Mouse (Mus musculus) A20 (cell line): ENCODE data around the gene Pigl.

ENCODE experiments used
- DNase-seq: peaks from one replicate; pipeline ENCODE4 v3.0.0-alpha.2; 2011; ENCODE audit warnings: low read depth, low spot score

Pigl gene

GRCm38 (mm10) chr11:62557205-62557604 is 98.9 kb downstream of the Pigl start:
- no peak for DNase-seq

GRCm38 (mm10) chr11:62558152-62558551 is 99.9 kb downstream of the Pigl start:
- no peak for DNase-seq

GRCm38 (mm10) chr11:62558961-62559646 is 100.8 kb downstream of the Pigl start:
- no peak for DNase-seq

- no peak for DNase-seq
These were observed 102.3 kb downstream of the Pigl start for GRCm38 (mm10) chr11:62560463-62561016.

GRCm38 (mm10) chr11:62563590-62563989 is 105.3 kb downstream of the Pigl start:
- DNase-seq = no peak
